Mouse (Mus musculus): ENCODE measurements at regions not wholly inside any gene's neighbourhood (a gene's known extent, or its start where the extent isn't known, plus 50 kb on each side); places are given as distances from the start of the nearest gene placed in this dataset.

- Histone ChIP-seq H3K36me3 (ENCODE audit: control insufficient read depth, insufficient read depth, low read length) (no peaks in the 10 kb centered on the region), H3K27ac (ENCODE audit: control insufficient read depth, insufficient read depth, low read depth, low read length) (no peak overlapping the region), H3K4me1 (ENCODE audit: control insufficient read depth, insufficient read depth, low read length) (no peaks in the 10 kb centered on the region), H3K27me3 (ENCODE audit: control insufficient read depth, insufficient read depth, low read length) (no peaks in the 10 kb centered on the region), H3K4me3 (ENCODE audit: control insufficient read depth, low read depth, low read length) (no peak overlapping the region)
- peak; percentile 62; the same call in 1 of the 2 replicates for TF ChIP-seq CTCF (IDR thresholded peaks at IDR 0.05; ENCODE audit: control insufficient read depth, insufficient read depth, insufficient replicate concordance, low read depth, low read length)
- TF ChIP-seq POLR2A (IDR thresholded peaks at IDR 0.05; ENCODE audit: control insufficient read depth, low read depth, low read length) = no peak
Observed at GRCm38 (mm10) chr9:122625081-122625480, 122.1 kb upstream of the Topaz1 start.

DNA sequence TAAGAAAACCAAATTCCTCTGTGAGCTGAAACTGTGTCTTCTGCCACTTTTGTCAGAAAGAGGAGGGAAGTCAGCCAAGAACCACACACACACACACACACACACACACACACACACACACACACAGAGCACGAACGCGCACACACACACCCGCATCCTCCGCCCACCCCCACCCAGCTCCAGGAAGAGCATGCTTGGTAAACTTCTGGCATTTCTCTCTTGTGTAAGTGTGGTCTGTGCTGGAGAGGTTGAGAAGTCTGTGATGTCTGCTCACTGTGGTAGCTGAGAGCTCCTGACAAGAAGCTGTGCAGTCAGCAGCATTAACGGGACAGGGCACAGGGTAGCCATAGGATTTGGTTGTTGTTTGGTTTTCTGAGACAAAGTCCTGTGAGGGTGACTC lies 120.8 kb upstream of the Topaz1 start:
- H3K4me3 ChIP-seq (ENCODE audit: control insufficient read depth, low read depth, low read length) = no peak overlapping the region
- H3K27me3 ChIP-seq (ENCODE audit: control insufficient read depth, insufficient read depth, low read length) = no peaks in the 10 kb centered on the region
- TF ChIP-seq POLR2A (IDR thresholded peaks at IDR 0.05; ENCODE audit: control insufficient read depth, low read depth, low read length) = no peak
- TF ChIP-seq CTCF (IDR thresholded peaks at IDR 0.05; ENCODE audit: control insufficient read depth, insufficient read depth, insufficient replicate concordance, low read depth, low read length) = no peak
- H3K36me3 ChIP-seq (ENCODE audit: control insufficient read depth, insufficient read depth, low read length) = no peaks in the 10 kb centered on the region
- H3K4me1 ChIP-seq (ENCODE audit: control insufficient read depth, insufficient read depth, low read length) = no peaks in the 10 kb centered on the region
- H3K27ac ChIP-seq (ENCODE audit: control insufficient read depth, insufficient read depth, low read depth, low read length) = no peak overlapping the region

DNA sequence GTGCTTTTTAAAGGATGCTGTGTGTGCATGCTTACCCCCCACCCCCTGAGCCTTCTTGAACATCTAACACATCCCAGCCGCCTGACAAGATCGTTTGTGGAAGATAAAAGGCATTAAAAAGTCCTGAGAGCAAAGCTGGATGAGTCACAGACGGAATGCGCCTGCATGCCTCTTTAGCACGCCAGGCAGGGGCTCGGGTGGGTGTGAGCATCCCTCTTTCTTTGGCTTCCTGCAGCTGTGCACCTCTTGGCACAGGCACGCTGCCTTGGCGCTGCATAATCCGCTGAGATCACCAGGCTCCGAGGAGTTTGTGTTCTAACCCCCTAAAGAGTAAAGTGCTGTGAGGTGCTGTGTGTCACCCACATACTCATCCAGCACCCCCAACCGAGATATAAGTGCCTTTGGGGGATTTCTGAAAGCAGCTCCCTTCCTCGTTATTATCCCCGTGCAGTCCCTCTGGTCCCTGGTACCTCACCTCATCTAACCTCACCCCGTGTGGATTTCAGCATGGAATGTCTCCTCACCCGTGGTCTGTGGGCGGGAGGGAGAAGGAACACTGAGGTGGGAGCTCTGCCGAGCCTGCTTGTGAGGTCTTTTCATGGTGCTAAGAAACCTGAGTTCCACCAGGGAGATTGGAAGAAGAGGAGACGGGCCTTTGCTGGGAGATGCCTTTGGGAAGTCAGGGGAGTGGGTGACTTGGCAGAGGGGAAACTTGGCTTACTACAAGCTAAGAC lies 117.8 kb upstream of the Topaz1 start:
- no peak for TF ChIP-seq CTCF (IDR thresholded peaks at IDR 0.05; ENCODE audit: control insufficient read depth, insufficient read depth, insufficient replicate concordance, low read depth, low read length)
- no peak for TF ChIP-seq POLR2A (IDR thresholded peaks at IDR 0.05; ENCODE audit: control insufficient read depth, low read depth, low read length)
- no peaks in the 10 kb centered on the region for H3K36me3 ChIP-seq (ENCODE audit: control insufficient read depth, insufficient read depth, low read length)
- no peaks in the 10 kb centered on the region for H3K27me3 ChIP-seq (ENCODE audit: control insufficient read depth, insufficient read depth, low read length)
- H3K4me1 ChIP-seq (ENCODE audit: control insufficient read depth, insufficient read depth, low read length) = no peaks in the 10 kb centered on the region
- H3K4me3 ChIP-seq (ENCODE audit: control insufficient read depth, low read depth, low read length) = no peak overlapping the region
- no peak overlapping the region for H3K27ac ChIP-seq (ENCODE audit: control insufficient read depth, insufficient read depth, low read depth, low read length)

GRCm38 (mm10) chr9:122631793-122632192 lies 115.4 kb upstream of the Topaz1 start:
- Histone ChIP-seq H3K4me3 (ENCODE audit: control insufficient read depth, low read depth, low read length) (no peak overlapping the region), H3K4me1 (ENCODE audit: control insufficient read depth, insufficient read depth, low read length) (no peaks in the 10 kb centered on the region), H3K27ac (ENCODE audit: control insufficient read depth, insufficient read depth, low read depth, low read length) (no peak overlapping the region), H3K27me3 (ENCODE audit: control insufficient read depth, insufficient read depth, low read length) (no peaks in the 10 kb centered on the region), H3K36me3 (ENCODE audit: control insufficient read depth, insufficient read depth, low read length) (no peaks in the 10 kb centered on the region)
- TF ChIP-seq CTCF (IDR thresholded peaks at IDR 0.05; ENCODE audit: control insufficient read depth, insufficient read depth, insufficient replicate concordance, low read depth, low read length) (no peak), POLR2A (IDR thresholded peaks at IDR 0.05; ENCODE audit: control insufficient read depth, low read depth, low read length) (no peak)

DNA sequence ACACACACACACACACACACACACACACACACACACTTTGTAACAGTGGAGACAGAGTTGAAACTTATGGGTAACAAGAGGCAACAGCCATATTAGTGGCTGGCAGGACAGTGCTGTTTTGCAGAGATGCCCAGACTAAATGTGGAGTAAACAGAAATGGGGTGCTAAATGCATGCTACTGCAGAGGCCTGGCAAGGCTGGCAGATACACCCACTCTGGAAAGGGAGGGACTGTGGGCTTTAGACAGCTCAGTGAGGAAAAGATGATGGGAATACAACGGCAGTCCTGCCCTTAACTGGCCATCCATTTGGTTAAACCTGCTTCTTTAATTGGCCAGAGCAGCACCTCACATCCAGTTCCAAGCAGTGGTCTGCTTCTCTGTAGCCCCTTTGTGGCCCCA lies 113.7 kb upstream of the Topaz1 start:
- Histone ChIP-seq H3K27me3 (ENCODE audit: control insufficient read depth, insufficient read depth, low read length) (no peaks in the 10 kb centered on the region), H3K36me3 (ENCODE audit: control insufficient read depth, insufficient read depth, low read length) (no peaks in the 10 kb centered on the region), H3K4me1 (ENCODE audit: control insufficient read depth, insufficient read depth, low read length) (no peaks in the 10 kb centered on the region), H3K27ac (ENCODE audit: control insufficient read depth, insufficient read depth, low read depth, low read length) (no peak overlapping the region), H3K4me3 (ENCODE audit: control insufficient read depth, low read depth, low read length) (no peak overlapping the region)
- TF ChIP-seq POLR2A (IDR thresholded peaks at IDR 0.05; ENCODE audit: control insufficient read depth, low read depth, low read length) (no peak), CTCF (IDR thresholded peaks at IDR 0.05; ENCODE audit: control insufficient read depth, insufficient read depth, insufficient replicate concordance, low read depth, low read length) (no peak)

DNA sequence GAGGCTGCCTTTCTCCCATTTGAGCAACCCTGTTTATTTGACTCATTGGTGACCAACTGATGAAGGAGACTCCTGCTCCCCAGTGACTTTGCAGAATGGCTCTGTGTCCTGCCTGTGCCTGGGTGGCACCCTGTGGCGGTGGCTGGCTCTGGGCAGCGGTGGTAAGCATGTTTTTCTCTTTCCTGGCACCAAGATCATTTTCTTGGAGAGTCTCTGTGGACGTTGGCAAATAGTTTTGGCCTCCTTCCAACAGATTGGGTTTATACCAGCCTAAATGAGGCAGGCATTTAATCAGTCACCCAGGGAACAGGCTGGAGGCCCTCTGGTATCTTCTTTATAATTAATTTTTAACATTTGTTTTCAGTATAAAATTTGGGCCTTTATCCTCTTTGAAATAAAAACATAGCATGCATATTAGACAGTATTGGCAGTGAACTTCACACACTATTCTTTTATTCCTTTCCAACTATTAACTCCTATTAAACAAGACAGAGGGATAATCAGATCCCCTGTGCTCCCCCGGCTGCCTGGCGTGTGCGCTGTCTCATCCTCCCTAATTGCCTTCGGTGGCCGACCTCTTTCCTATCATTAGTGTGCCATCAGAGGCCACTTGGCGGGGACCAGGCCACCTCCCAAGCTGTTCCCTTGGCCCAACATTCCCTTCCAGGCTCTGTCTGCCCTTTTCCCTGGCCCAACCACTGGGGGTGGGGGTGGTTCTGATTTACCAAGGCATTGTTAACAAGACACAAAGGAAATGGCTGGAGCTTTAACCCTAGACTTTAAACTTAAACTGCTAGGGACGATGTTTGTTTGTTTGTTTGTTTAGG lies 111.8 kb upstream of the Topaz1 start:
- Histone ChIP-seq H3K4me1 (ENCODE audit: control insufficient read depth, insufficient read depth, low read length) (no peaks in the 10 kb centered on the region), H3K27ac (ENCODE audit: control insufficient read depth, insufficient read depth, low read depth, low read length) (no peak overlapping the region), H3K36me3 (ENCODE audit: control insufficient read depth, insufficient read depth, low read length) (no peaks in the 10 kb centered on the region), H3K27me3 (ENCODE audit: control insufficient read depth, insufficient read depth, low read length) (no peaks in the 10 kb centered on the region), H3K4me3 (ENCODE audit: control insufficient read depth, low read depth, low read length) (no peak overlapping the region)
- TF ChIP-seq CTCF (IDR thresholded peaks at IDR 0.05; ENCODE audit: control insufficient read depth, insufficient read depth, insufficient replicate concordance, low read depth, low read length) (no peak), POLR2A (IDR thresholded peaks at IDR 0.05; ENCODE audit: control insufficient read depth, low read depth, low read length) (no peak)

- H3K4me1 ChIP-seq (ENCODE audit: control insufficient read depth, insufficient read depth, low read length) = no peaks in the 10 kb centered on the region
- H3K36me3 ChIP-seq (ENCODE audit: control insufficient read depth, insufficient read depth, low read length) = no peaks in the 10 kb centered on the region
- no peak overlapping the region for H3K4me3 ChIP-seq (ENCODE audit: control insufficient read depth, low read depth, low read length)
- no peaks in the 10 kb centered on the region for H3K27me3 ChIP-seq (ENCODE audit: control insufficient read depth, insufficient read depth, low read length)
- no peak overlapping the region for H3K27ac ChIP-seq (ENCODE audit: control insufficient read depth, insufficient read depth, low read depth, low read length)
- no peak for TF ChIP-seq CTCF (IDR thresholded peaks at IDR 0.05; ENCODE audit: control insufficient read depth, insufficient read depth, insufficient replicate concordance, low read depth, low read length)
- no peak for TF ChIP-seq POLR2A (IDR thresholded peaks at IDR 0.05; ENCODE audit: control insufficient read depth, low read depth, low read length)
Observed at GRCm38 (mm10) chr9:122637591-122637990, 109.6 kb upstream of the Topaz1 start.

All from testis, adult 2 months (tissue).